Mouse (Mus musculus): ENCODE measurements at regions not wholly inside any gene's neighbourhood (a gene's known extent, or its start where the extent isn't known, plus 50 kb on each side); places are given as distances from the start of the nearest gene placed in this dataset.

DNA sequence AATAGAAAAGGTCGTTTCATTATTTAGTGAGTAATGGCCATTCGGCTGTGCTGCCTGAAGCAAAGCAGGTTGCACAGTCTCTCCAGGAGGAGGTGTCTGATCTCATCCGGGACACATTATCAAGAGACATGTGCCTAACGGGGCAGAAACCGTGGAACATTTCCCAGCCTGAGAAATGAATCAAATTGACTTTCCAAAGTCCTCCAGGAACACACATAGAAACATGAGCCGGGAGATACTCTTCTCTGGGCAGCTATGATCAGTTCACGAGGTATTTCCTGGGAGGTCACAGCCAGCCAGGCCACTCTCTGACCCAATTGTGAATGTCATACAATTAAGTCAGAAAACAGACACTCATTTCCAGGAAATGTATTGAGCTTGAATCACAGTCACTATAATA, 67.9 kb downstream of the S1pr1 start:
- TF ChIP-seq CTCF (conservative IDR thresholded peaks at IDR 0.05; ENCODE audit: low read length) = no peak
- no peak for TF ChIP-seq POU5F1 (IDR thresholded peaks at IDR 0.05; ENCODE audit: borderline replicate concordance, low read length)
